Mouse (Mus musculus) cortical plate, adult 2 months (tissue): ENCODE results near the gene Otop2.

ENCODE experiments used
- CTCF ChIP-seq: fragments of 200-500 bp; IDR thresholded peaks from 2 replicates; pipeline ENCODE4 v1.5.1; 2011; ENCODE audit warnings: mild to moderate bottlenecking, control low read depth, low read length; ENCODE audit not compliant: insufficient read depth; ENCODE audit errors: extremely low read depth
- POLR2A ChIP-seq: fragments of 200-500 bp; IDR thresholded peaks from 2 replicates; pipeline ENCODE4 v1.6.1; 2011; ENCODE audit warnings: mild to moderate bottlenecking, low read length, control low read depth; ENCODE audit not compliant: insufficient read depth; ENCODE audit errors: extremely low read depth

DNA sequence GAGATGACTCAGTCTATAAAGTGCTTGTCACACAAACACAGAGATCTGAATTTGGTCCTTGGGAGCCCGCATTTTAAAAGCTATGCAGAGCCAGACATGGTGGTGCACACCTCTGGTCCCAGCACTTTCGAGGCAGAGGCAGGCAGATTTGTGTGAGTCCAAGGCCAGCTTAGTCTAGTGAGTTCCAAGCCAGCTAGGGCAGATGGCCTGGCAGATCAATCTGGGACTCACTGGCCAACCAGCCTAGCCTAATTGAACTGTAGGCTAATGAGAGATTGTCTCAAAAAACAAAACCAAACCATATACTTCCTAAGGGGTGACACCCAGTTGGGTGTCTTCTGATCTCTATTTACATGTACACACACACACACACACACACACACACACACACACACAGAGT is 34.3 kb downstream of the Otop2 start:
- TF ChIP-seq CTCF (no peak), POLR2A (no peak)
